ENCODE assay signal across 20 mouse cellular contexts in genomic region chr19:6174771-6175170, GRCm38 (mm10). TPM values are rescaled to one million over a fixed set of nuclear protein-coding genes. Genes with fewer than 3 reads are reported as not detected.
A peak's percentile ranks its signal among the peaks of the same experiment; 100 is the strongest.
DNase-seq lines count a peak whose midpoint lies in the region; ATAC-seq and TF ChIP-seq lines count a peak whose summit lies in the region.
"Had no signal": no experiment of that assay in that cellular context is flagged by ENCODE, and none has a peak within 500 bp of the region (broad histone marks: within the 10 kb centered on the region; RNA-seq: fewer than 3 reads in every experiment).

No protein-coding gene starts in this region.

- no peaks in the 10 kb centered on the region for H3K27me3 ChIP-seq in hindbrain, postnatal 0 days (ENCODE audit: insufficient read depth, low read length)
- no peaks in the 10 kb centered on the region; the same call in 1 of the 2 replicates for H3K27me3 ChIP-seq in hindbrain, embryonic 16.5 days (replicated peaks; ENCODE audit: control insufficient read depth, insufficient read depth, low read length)
- no peaks in the 10 kb centered on the region for H3K27me3 ChIP-seq in stomach, postnatal 0 days (ENCODE audit: control insufficient read depth, insufficient read depth, low read length)
- H3K27me3 ChIP-seq: heart, embryonic 13.5 days; lung, embryonic 15.5 days; stomach, embryonic 15.5 days had no signal

- TF ChIP-seq EP300 in stomach, postnatal 0 days (optimal IDR thresholded peaks at IDR 0.05), result no peak

- no peak overlapping the region for H3K4me3 ChIP-seq in hindbrain, postnatal 0 days (ENCODE audit: low read length)
- H3K4me3 ChIP-seq in hindbrain, embryonic 16.5 days (ENCODE audit: low read length), result no peak overlapping the region
- no peak overlapping the region for H3K4me3 ChIP-seq in stomach, postnatal 0 days (ENCODE audit: low read depth, low read length)
- H3K4me3 ChIP-seq: heart, embryonic 13.5 days; lung, embryonic 15.5 days; megakaryocyte, embryonic 14.5 days; stomach, embryonic 15.5 days had no signal

- no peaks in the 10 kb centered on the region for H3K9me3 ChIP-seq in hindbrain, postnatal 0 days (ENCODE audit: low read length)
- H3K9me3 ChIP-seq in hindbrain, embryonic 16.5 days (ENCODE audit: control insufficient read depth, low read length), result no peaks in the 10 kb centered on the region; the same call in 1 of the 2 replicates
- no peaks in the 10 kb centered on the region for H3K9me3 ChIP-seq in stomach, postnatal 0 days (ENCODE audit: control insufficient read depth, low read length)
- H3K9me3 ChIP-seq: heart, embryonic 13.5 days; lung, embryonic 15.5 days; stomach, embryonic 15.5 days had no signal

- peak; percentile 15 for DNase-seq in hindbrain, postnatal 0 days (ENCODE audit: low spot score)
- peak; percentile 58 for DNase-seq in testis, postnatal 14 days (ENCODE audit: low spot score)
- no peak for DNase-seq in testis, postnatal 10 days (ENCODE audit: low spot score)
- peak; percentile 55 to 59 for DNase-seq in cerebellum, postnatal 10 days
- no peak for DNase-seq in stomach, postnatal 0 days (ENCODE audit: low spot score)
- DNase-seq in layer of hippocampus, adult 11-12 months (ENCODE audit: low spot score), result no peak
- no peak for DNase-seq in spleen, adult 12 weeks (ENCODE audit: low spot score)
- DNase-seq: gastrocnemius, postnatal 36 days; kidney, postnatal 4 days; thymus, postnatal 4 days had no signal

- no peak overlapping the region for H3K27ac ChIP-seq in hindbrain, postnatal 0 days
- no peak overlapping the region for H3K27ac ChIP-seq in hindbrain, embryonic 16.5 days (ENCODE audit: low read depth, low read length)
- H3K27ac ChIP-seq in stomach, postnatal 0 days (replicated peaks), result no peak overlapping the region
- H3K27ac ChIP-seq: heart, embryonic 13.5 days; lung, embryonic 15.5 days; stomach, embryonic 15.5 days had no signal

- H3K4me1 ChIP-seq in hindbrain, postnatal 0 days (ENCODE audit: insufficient read depth, low read length), result no peaks in the 10 kb centered on the region
- H3K4me1 ChIP-seq in hindbrain, embryonic 16.5 days (ENCODE audit: control insufficient read depth, insufficient read depth, low read depth, low read length), result no peaks in the 10 kb centered on the region
- H3K4me1 ChIP-seq in stomach, postnatal 0 days (replicated peaks; ENCODE audit: control insufficient read depth, insufficient read depth), result no peaks in the 10 kb centered on the region
- H3K4me1 ChIP-seq: heart, embryonic 13.5 days; lung, embryonic 15.5 days; megakaryocyte, embryonic 14.5 days; stomach, embryonic 15.5 days had no signal

- no peak overlapping the region for H3K4me2 ChIP-seq in hindbrain, postnatal 0 days (ENCODE audit: low read depth, low read length)
- no peak overlapping the region for H3K4me2 ChIP-seq in hindbrain, embryonic 16.5 days (ENCODE audit: low read length)
- H3K4me2 ChIP-seq in stomach, postnatal 0 days (replicated peaks; ENCODE audit: low read depth), result no peak overlapping the region
- H3K4me2 ChIP-seq: heart, embryonic 13.5 days; lung, embryonic 15.5 days; stomach, embryonic 15.5 days had no signal

- 35% methylated on average over 5 of the region's 5 CpGs for WGBS in hindbrain, postnatal 0 days
- 42% methylated on average over 5 of the region's 5 CpGs for WGBS in hindbrain, embryonic 16.5 days
- WGBS in stomach, postnatal 0 days, result 13% methylated on average over 5 of the region's 5 CpGs

- no peak for TF ChIP-seq CTCF in hindbrain, postnatal 0 days (IDR thresholded peaks at IDR 0.05; ENCODE audit: low read depth)
- TF ChIP-seq CTCF in stomach, postnatal 0 days (IDR thresholded peaks at IDR 0.05; ENCODE audit: low read depth), result 0 out of 2 replicates have a peak, but pooled peaks have one; percentile 3

- H3K9ac ChIP-seq in hindbrain, postnatal 0 days (replicated peaks; ENCODE audit: low read length), result no peak overlapping the region
- H3K9ac ChIP-seq in hindbrain, embryonic 16.5 days (ENCODE audit: low read depth, low read length), result no peak overlapping the region
- no peak overlapping the region for H3K9ac ChIP-seq in stomach, postnatal 0 days (ENCODE audit: low read length)
- H3K9ac ChIP-seq: heart, embryonic 13.5 days; lung, embryonic 15.5 days; stomach, embryonic 15.5 days had no signal

- H3K36me3 ChIP-seq in hindbrain, postnatal 0 days (ENCODE audit: insufficient read depth, low read length), result no peaks in the 10 kb centered on the region
- H3K36me3 ChIP-seq in hindbrain, embryonic 16.5 days (ENCODE audit: control insufficient read depth, insufficient read depth, low read length), result no peaks in the 10 kb centered on the region
- no peaks in the 10 kb centered on the region for H3K36me3 ChIP-seq in stomach, postnatal 0 days (ENCODE audit: control insufficient read depth, insufficient read depth, low read length)
- H3K36me3 ChIP-seq: heart, embryonic 13.5 days; lung, embryonic 15.5 days; stomach, embryonic 15.5 days had no signal

- peak; percentile 29; the same call in 1 of the 2 replicates for ATAC-seq in hindbrain, postnatal 0 days
- no peak for ATAC-seq in hindbrain, embryonic 16.5 days
- no peak for ATAC-seq in stomach, postnatal 0 days (ENCODE audit: low FRiP score, low TSS enrichment)
- ATAC-seq: activated CD4-positive, CD25-positive, alpha-beta regulatory T cell, adult 4 months; intestine, postnatal 0 days had no signal

RNA-seq across cellular contexts. Expression of gene Majin, which starts 9.4 kb away (rescaled TPM):
- not detected in 2 replicates for total RNA-seq in hindbrain, postnatal 0 days (2014; rRNA removed)
- 0.24 TPM in 1 of 2 replicates, not detected in the other for polyA plus RNA-seq in hindbrain, postnatal 0 days (2015; fragmentation: Nextera tagmentation; extraction: Ambion mirVana)
- polyA plus RNA-seq in hindbrain, embryonic 16.5 days (2015; fragmentation: Nextera tagmentation; extraction: Ambion mirVana), result 0.10 TPM in 1 of 2 replicates, not detected in the other
- polyA plus RNA-seq in stomach, postnatal 0 days (2015; fragmentation: Nextera tagmentation; extraction: Ambion mirVana), result 0.11 TPM in 1 of 2 replicates, not detected in the other
- total RNA-seq: gastrocnemius, postnatal 36 days had no signal
- polyA plus RNA-seq: heart, embryonic 13.5 days; hindbrain, embryonic 11.5 days; intestine, postnatal 0 days; lung, embryonic 15.5 days; stomach, embryonic 15.5 days had no signal

RNA-seq across cellular contexts. Expression of gene Arl2, which starts 33.4 kb away (rescaled TPM):
- total RNA-seq in hindbrain, postnatal 0 days (2014; rRNA removed), result 112 and 123 TPM in 2 replicates
- 151 and 155 TPM in 2 replicates for polyA plus RNA-seq in hindbrain, postnatal 0 days (2015; fragmentation: Nextera tagmentation; extraction: Ambion mirVana)
- 154 and 162 TPM in 2 replicates for polyA plus RNA-seq in hindbrain, embryonic 16.5 days (2015; fragmentation: Nextera tagmentation; extraction: Ambion mirVana)
- polyA plus RNA-seq in stomach, postnatal 0 days (2015; fragmentation: Nextera tagmentation; extraction: Ambion mirVana), result 74.0 and 77.2 TPM in 2 replicates

RNA-seq across cellular contexts. Expression of gene Batf2, which starts 34.0 kb away (rescaled TPM):
- not detected in 2 replicates for total RNA-seq in hindbrain, postnatal 0 days (2014; rRNA removed)
- polyA plus RNA-seq in hindbrain, postnatal 0 days (2015; fragmentation: Nextera tagmentation; extraction: Ambion mirVana), result 0.21 and 0.23 TPM in 2 replicates
- polyA plus RNA-seq in hindbrain, embryonic 16.5 days (2015; fragmentation: Nextera tagmentation; extraction: Ambion mirVana), result not detected in 2 replicates
- polyA plus RNA-seq in stomach, postnatal 0 days (2015; fragmentation: Nextera tagmentation; extraction: Ambion mirVana), result 0.49 and 0.52 TPM in 2 replicates
- polyA plus RNA-seq: activated CD4-positive, CD25-positive, alpha-beta regulatory T cell, adult 4 months; heart, embryonic 13.5 days had no signal

RNA-seq across cellular contexts. Expression of gene Snx15, which starts 46.7 kb away (rescaled TPM):
- total RNA-seq in hindbrain, postnatal 0 days (2014; rRNA removed), result 71.4 and 84.4 TPM in 2 replicates
- polyA plus RNA-seq in hindbrain, postnatal 0 days (2015; fragmentation: Nextera tagmentation; extraction: Ambion mirVana), result 60.9 and 62.7 TPM in 2 replicates
- polyA plus RNA-seq in hindbrain, embryonic 16.5 days (2015; fragmentation: Nextera tagmentation; extraction: Ambion mirVana), result 64.3 and 66.9 TPM in 2 replicates
- 24.7 and 25.0 TPM in 2 replicates for polyA plus RNA-seq in stomach, postnatal 0 days (2015; fragmentation: Nextera tagmentation; extraction: Ambion mirVana)

RNA-seq across cellular contexts. Expression of gene Gpha2, which starts 51.4 kb away (rescaled TPM):
- not detected in 2 replicates for total RNA-seq in hindbrain, postnatal 0 days (2014; rRNA removed)
- polyA plus RNA-seq in hindbrain, postnatal 0 days (2015; fragmentation: Nextera tagmentation; extraction: Ambion mirVana), result 0.39 and 0.60 TPM in 2 replicates
- polyA plus RNA-seq in hindbrain, embryonic 16.5 days (2015; fragmentation: Nextera tagmentation; extraction: Ambion mirVana), result not detected in 2 replicates
- 0.17 and 0.46 TPM in 2 replicates for polyA plus RNA-seq in stomach, postnatal 0 days (2015; fragmentation: Nextera tagmentation; extraction: Ambion mirVana)
- total RNA-seq: gastrocnemius, postnatal 36 days; left cerebral cortex, adult 18-20 months had no signal
- polyA plus RNA-seq: activated CD4-positive, CD25-positive, alpha-beta regulatory T cell, adult 4 months; frontal cortex, adult 2 months; heart, embryonic 13.5 days; lung, embryonic 15.5 days had no signal

Comparison
In these comparisons a context has a peak if more than half of its experiments do, and no peak if none do; other contexts are left out.
1. DNase-seq: peak in hindbrain, postnatal 0 days (single experiment), testis, postnatal 14 days (single experiment) and cerebellum, postnatal 10 days (2 of 2); none in testis, postnatal 10 days (single experiment), stomach, postnatal 0 days (single experiment), layer of hippocampus, adult 11-12 months (single experiment) and spleen, adult 12 weeks (single experiment).